Mouse (Mus musculus): ENCODE measurements around the gene Olfm2.
"Not testable (repeated sequence)": the region's sequence is repeated elsewhere in the genome, so short reads cannot be mapped to it uniquely, and the experiment has no call there.

The Olfm2 gene

DNA sequence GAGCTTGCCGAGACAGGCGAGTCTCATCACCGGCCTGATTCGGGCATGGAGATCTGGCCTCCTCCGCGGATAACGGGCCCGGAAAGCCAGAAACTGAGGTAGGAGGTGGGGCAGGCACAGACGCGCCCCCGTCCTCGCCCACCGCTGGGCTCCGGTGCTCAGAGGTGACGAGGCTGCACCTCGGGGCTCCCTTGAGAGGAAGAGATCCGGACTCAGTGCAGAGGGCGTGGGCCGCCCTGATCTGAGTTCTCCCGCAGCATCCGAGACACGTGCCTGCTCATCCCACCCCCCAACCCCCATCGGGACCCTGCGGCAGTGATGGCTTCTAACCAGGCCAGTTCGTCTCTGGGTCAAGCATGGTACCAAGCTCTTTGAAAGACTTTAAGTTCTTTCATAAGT lies 93.9 kb downstream of the Olfm2 start:
- DNase-seq (ENCODE audit: low read depth, low spot score), result no peak

DNA sequence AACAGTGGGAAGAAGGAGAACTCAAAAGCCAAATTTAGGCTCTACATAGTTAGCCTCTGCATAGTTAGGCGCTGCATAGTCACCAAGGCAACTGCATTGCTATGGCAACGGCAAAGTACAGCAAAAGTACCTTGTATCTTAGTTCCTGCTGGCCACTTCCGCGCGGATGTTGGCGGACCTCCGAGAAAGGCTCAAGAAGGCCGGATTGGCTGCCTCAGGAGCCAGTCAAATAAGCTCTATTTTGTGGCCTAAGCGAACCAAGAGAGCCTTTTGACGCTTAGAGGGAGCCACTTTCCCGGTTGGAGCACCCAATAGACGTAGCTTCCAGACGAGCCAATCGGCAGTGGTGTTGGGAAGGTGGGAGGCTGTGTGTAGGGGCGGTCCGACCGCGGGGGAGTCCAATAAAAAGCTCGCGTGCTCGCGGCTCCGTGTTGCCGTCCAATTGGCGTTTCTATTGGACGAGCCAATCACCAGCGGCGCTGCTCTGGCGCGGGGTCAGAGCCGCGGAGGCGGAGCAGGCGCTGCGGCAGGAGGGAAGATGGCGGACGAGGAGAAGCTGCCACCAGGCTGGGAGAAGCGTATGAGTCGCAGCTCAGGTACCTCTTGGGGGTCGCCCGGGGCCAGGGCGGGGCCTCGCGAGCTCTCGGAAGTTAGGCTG lies 94.4 kb downstream of the Olfm2 start, which contains the start of gene Pin1:
Pin1 (plus strand) TSS at position 494 of the 658 bp plus-strand sequence.
- peak; percentile 94 for DNase-seq (ENCODE audit: low read depth, low spot score)

DNA sequence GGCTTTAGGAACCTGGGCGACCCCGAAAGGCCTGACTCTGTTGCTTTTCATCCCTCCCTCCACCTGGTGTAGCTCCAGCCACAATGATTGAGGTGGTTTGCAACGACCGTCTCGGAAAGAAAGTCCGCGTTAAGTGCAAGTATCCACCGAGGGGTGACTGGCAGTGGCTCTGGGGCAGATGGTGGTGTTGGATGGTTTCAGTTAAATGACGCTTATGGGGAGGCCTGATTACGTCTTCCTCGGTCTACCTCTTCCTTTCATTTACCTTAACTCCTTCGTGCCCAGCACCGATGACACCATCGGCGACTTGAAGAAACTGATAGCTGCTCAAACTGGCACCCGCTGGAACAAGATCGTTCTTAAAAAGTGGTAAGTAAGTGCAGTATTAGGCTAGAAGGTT lies 101.0 kb downstream of the Olfm2 start:
- no peak for DNase-seq (ENCODE audit: low read depth, low spot score)

DNA sequence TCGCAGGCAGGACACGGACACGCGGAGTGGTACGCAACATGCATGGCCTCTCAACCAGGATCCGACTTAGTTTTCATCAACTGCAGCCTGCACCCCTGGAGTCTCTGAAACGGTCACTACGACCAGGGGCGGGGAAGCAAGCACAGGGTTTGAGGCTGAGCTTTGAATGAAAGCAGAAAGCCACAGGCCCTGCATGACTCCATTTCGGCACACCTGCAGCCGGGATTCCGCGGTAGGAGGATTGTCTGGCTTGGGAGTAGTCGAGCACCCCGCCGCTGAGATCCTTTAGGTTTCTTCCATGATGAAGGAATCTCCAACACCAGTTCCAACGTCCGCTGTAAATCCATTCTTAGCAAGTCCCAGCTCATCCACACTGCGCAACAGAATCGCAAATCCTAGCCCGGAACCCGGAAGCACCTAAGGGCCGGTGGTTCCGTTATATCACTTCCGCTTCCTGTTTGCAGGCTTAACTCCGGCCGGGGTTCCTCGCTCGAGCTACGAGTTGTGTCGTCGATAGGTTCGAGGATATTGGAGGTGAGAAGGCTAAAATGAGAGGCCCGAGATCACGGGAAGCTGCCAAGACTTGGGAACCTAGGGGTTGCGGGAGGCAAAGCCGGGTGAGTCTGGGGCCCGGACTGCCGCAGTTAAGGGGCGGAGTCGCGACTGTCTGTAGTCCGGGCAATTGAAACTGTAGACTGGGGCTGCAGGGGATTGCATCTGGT lies 101.6 kb downstream of the Olfm2 start, which contains the start of gene Fbxl12:
Fbxl12 (minus strand) TSS at position 408 of the 722 bp plus-strand sequence.
- peak; percentile 81 for DNase-seq (ENCODE audit: low read depth, low spot score)

DNA sequence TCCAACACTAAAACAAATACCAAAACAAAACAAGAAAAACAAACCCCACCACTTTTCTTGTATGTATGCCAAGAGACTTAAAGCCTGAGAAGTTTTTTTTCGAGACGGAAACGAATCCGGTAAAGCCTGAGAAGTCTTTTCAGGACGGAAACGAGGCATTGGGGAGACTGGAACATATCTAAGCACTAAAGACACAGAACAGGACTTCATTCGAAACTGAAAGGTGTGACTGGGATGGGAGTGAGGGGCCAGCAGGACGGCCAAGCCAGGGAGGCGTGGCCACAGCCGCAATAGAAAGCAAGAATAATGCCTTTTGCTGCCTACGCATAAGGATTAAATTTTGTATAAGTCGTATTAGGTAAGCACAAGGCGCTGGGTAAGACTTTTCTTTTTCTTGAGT lies 102.4 kb downstream of the Olfm2 start:
- DNase-seq (ENCODE audit: low read depth, low spot score), result no peak

DNA sequence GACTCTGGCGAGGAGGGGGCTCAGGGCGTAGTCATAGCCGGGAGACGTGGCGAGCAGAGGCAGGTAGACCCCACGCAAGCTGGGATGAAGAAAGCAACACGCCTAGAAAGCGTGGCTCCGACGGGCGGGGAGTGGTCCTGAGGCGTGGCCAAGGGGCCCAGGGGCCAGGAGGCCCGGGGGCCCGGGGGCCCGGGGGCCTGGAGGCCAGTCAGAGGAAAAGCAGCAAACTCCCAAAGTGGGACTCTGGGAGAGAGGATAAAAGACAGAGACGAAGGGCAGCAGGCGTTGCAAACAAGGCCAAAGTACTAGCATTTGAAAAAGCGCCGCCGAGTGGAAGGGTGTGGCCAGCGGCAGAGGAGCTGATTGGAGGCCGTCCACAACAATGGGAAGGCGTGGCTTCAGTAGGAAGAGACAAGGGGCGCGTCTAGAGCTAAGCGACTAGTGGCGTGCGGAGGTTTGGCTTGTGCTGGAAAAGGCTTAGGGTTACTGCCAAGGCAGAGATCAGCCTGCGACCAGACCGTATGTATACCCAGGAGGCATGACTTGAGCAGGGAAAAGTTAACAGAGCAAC lies 103.2 kb downstream of the Olfm2 start:
- DNase-seq (ENCODE audit: low read depth, low spot score), result no peak

DNA sequence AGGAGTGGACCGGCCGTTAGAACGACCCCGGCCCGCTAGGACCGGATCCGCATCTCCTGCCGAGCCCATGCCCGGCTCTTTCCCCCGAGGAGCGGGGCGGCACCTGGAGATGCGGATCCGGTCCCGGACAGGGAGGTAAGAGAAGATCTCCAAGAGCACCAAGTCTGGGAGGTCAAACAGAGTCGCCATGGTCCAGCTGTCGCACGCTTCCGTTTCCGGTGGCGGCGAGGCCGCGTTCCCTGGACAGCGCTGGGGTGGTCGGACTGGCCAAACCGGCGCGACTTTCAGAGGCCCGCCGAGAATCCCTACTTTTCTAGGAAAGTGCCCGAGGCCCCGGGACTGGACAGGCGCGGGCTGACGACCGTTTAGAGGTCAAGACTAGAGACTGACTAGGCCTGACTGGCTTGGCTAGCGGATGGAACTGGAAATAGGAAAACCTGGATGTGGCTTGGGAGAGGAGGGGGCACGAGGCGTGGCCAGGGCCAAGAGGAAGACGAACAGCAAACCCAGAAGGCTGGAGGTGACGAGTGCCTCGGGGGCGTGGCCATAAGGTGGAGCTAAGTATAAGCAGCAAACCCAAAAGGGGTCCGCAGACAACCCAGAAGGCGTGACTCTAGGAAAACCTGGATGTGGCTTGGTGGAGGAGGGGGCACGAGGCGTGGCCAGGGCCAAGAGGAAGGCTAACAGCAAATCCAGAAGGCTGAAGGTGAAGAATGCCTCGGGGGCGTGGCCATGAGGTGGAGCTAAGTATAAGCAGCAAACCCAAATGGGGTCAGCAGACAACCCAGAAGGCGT lies 103.9 kb downstream of the Olfm2 start, which contains the start of gene Ubl5:
Ubl5 (plus strand) TSS at position 778 of the 795 bp plus-strand sequence.
- DNase-seq (ENCODE audit: low read depth, low spot score), result no peak

DNA sequence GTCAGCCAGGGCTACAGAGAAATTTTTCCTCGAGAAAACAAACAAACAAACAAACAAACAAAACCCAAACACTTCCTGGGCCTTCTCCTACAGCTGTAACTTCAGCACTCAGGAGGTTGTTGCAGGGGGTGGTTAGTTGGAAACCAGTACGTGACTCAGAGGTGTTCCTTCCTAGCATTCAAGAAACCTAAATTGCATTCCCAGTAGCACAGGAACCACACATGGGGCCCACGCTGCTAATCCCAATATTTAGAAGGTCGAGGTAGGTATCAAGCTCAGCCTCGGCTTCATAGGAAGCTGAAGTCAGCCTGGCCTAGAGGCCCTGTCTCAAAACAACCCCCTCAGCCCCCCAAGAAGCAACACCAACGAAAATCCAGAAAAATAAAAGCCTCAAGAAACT lies 104.6 kb downstream of the Olfm2 start:
- no peak for DNase-seq (ENCODE audit: low read depth, low spot score)

DNA sequence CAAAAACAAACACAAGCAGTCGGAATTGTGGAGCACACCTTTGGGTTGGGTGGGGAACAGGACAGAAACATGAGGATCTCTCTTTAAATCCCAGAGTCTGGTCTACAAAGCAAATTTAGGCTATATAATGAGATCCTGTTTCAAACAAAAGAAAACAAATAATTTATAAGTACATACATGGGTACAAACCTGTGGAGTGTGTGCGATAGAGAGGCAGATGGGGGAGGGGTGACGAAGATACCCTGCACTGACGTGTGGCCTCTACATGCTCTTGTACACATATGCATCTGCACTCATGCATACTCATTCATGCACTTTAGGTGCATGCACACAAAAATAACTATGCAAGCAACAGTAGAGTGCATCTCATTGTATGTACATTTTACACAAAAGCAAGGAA lies 106.7 kb downstream of the Olfm2 start:
- DNase-seq (ENCODE audit: low read depth, low spot score), result no peak

GRCm38 (mm10) chr9:20638552-20638951 lies 107.6 kb downstream of the Olfm2 start:
- DNase-seq (ENCODE audit: low read depth, low spot score), result no peak

DNA sequence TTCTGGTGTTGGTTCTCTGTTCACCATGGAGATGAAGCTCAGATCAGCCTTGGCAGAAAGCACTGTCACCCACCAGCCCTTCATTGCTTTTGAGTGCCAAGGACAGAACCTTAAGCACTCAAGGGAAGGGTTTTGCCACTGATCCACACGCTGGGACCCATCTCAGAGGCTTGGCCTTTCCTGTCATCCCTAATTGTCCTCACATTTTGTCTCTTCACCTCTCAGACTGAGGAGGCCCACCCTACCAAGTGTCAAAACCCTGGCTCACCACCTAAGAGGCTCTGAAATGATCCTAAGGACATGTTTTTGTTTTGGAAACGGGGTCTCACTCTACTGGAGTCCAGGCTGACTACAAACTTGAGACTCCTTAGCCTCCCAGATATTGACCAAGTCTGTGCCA lies 109.4 kb downstream of the Olfm2 start:
- no peak for DNase-seq (ENCODE audit: low read depth, low spot score)

DNA sequence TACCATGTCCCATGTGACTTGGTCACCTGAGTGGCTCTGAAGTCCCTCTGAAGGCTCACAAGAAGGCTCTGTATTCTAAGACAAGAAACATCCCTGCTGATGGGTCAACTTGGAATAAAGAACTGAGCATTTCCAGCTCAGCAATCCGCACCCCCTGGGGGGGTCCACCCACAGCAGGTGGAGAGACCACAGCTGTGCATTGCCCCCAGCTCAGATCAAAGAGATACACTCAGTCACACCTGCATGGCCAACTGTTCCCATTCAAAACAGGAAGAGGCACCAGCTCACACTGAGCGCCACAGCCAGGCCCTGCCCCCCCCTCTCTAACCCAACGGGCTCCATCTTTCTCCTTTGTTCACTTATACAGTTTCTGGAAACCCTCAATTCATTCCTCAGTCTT lies 109.9 kb downstream of the Olfm2 start:
- DNase-seq (ENCODE audit: low read depth, low spot score), result no peak

DNA sequence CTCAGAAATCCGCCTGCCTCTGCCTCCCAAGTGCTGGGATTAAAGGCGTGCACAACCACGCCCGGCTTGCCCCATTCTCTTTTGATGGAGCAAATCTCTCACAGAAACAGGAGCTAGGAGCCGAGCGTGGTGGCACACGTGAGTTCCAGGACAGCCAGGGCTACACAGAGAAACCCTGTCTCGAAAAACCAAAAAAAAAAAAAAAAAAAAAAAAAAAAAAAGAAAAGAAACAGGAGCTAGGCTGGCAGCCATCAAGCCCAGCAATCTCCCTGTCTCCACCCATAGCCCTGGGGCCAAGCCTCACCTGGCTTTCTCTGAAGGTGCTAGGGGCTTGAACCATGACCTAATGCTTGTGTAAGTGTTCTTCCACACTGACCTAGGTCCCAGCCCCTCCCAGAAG lies 110.5 kb downstream of the Olfm2 start:
- not testable (repeated sequence) for DNase-seq (ENCODE audit: low read depth, low spot score)

DNA sequence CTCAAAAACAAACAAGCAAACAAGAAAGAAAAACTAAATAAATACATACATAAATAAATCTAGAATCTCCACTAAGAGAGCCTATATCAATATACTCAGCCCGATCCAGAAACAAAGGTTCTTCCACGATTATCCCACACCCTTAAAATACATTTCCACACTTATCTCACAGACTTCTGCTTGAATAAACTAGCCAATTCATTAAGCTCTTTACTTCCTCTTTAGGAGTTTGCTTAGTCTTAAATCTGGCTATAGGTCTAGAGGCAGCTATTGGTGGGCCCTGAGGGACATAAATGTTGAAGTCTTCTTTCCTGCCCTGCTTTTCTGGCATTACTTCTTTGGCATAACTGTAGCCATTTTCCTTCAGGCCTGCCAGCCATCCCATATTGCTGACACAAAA lies 114.8 kb downstream of the Olfm2 start:
- no peak for DNase-seq (ENCODE audit: low read depth, low spot score)
